Mouse (Mus musculus) neural tube, embryonic 12.5 days (tissue): ENCODE measurements around the gene B230307C23Rik. TPM values are rescaled to one million over a fixed set of nuclear protein-coding genes. Genes with fewer than 3 reads are reported as not detected.
A peak's percentile ranks its signal among the peaks of the same experiment; 100 is the strongest.
"Not testable (repeated sequence)": the region's sequence is repeated elsewhere in the genome, so short reads cannot be mapped to it uniquely, and the experiment has no call there.

Source experiments
- ATAC-seq: fragments of 200-750 bp; cut with Nextera tagmentation; 2 replicates; pipeline ENCODE4 v1.8.0; 2017; ENCODE audit warnings: low read depth, mild to moderate bottlenecking, moderate TSS enrichment, moderate library complexity; ENCODE audit not compliant: low FRiP score
- H3K27ac ChIP-seq: fragments of 300-500 bp; sonication (generic); 2 replicates; pipeline ENCODE4 v1.5.1; 2016
- H3K27me3 ChIP-seq: fragments of 300-500 bp; sonication (generic); replicated peaks from 2 replicates; pipeline ENCODE4 v1.6.1; 2016; ENCODE audit warnings: mild to moderate bottlenecking
- H3K36me3 ChIP-seq: fragments of 300-500 bp; sonication (generic); 2 replicates; pipeline ENCODE4 v1.6.1; 2016; ENCODE audit warnings: mild to moderate bottlenecking
- H3K4me1 ChIP-seq: fragments of 300-500 bp; sonication (generic); 2 replicates; pipeline ENCODE4 v1.6.1; 2016
- H3K4me2 ChIP-seq: fragments of 300-500 bp; sonication (generic); replicated peaks from 2 replicates; pipeline ENCODE4 v1.6.1; 2016; ENCODE audit warnings: mild to moderate bottlenecking
- H3K4me3 ChIP-seq: fragments of 300-500 bp; sonication (generic); 2 replicates; pipeline ENCODE4 v1.5.1; 2016
- H3K9ac ChIP-seq: fragments of 300-500 bp; sonication (generic); 2 replicates; pipeline ENCODE4 v1.6.1; 2016; ENCODE audit warnings: mild to moderate bottlenecking
- H3K9me3 ChIP-seq: fragments of 300-500 bp; sonication (generic); 2 replicates; pipeline ENCODE4 v1.6.1; 2016; ENCODE audit warnings: mild to moderate bottlenecking
- WGBS: fragments of 180-500 bp; shearing (Covaris S2); methylation state at CpG from one replicate; pipeline ENCODE4 v1.1.7; 2016; 5-methylcytosine and 5-hydroxymethylcytosine counted together
- polyA plus RNA-seq: library from polyadenylated mRNA; unstranded; fragments of >200 nt; fragmentation: Nextera tagmentation; extraction: Ambion mirVana; gene quantifications from 2 replicates; pipeline ENCODE4 v1.2.1, GENCODE M21; 2016

B230307C23Rik gene
- polyA plus RNA-seq, 1 experiment from 2014 or later: 19.0 TPM

- ATAC-seq: peak; percentile 99
- Histone ChIP-seq H3K27me3 (no peaks in the 10 kb centered on the region), H3K36me3 (peaks cover 4% of the 10 kb centered on the region; the same call in 1 of the 2 replicates), H3K9me3 (no peaks in the 10 kb centered on the region), H3K27ac (peak within 1 kb of the TSS; percentile 90), H3K9ac (peak within 1 kb of the TSS; percentile 92), H3K4me2 (peak within 1 kb of the TSS; percentile 88), H3K4me3 (peak within 1 kb of the TSS; percentile 92), H3K4me1 (peaks cover 5% of the 10 kb centered on the region)
- 1% methylated on average over 78 of the region's 78 CpGs for WGBS
These were observed 34.8 kb upstream of the B230307C23Rik start, which contains the start of the genes C2cd2 and Zbtb21 for GRCm38 (mm10) chr16:97962151-97962948. TSS of gene C2cd2 (minus strand) at chr16:97962598. TSS of gene Zbtb21 (minus strand) at chr16:97962622.

GRCm38 (mm10) chr16:97963956-97964540 is 33.1 kb upstream of the B230307C23Rik start:
- H3K27ac ChIP-seq: no peak overlapping the region
- 89% methylated on average over 3 of the region's 3 CpGs for WGBS
- ATAC-seq: no peak

GRCm38 (mm10) chr16:97977277-97977676 is 19.8 kb upstream of the B230307C23Rik start:
- 69% methylated on average over 1 of the region's 1 CpGs for WGBS
- Histone ChIP-seq H3K4me3 (no peak overlapping the region), H3K36me3 (no peaks in the 10 kb centered on the region), H3K27ac (no peak overlapping the region), H3K4me2 (no peak overlapping the region), H3K27me3 (no peaks in the 10 kb centered on the region), H3K4me1 (no peaks in the 10 kb centered on the region), H3K9me3 (no peaks in the 10 kb centered on the region), H3K9ac (no peak overlapping the region)
- no peak for ATAC-seq

More at GRCm38 (mm10) chr16:97963956-97964540, 33.1 kb upstream of the B230307C23Rik start:
- Histone ChIP-seq H3K4me2 (no peak overlapping the region), H3K4me3 (no peak overlapping the region), H3K27me3 (no peaks in the 10 kb centered on the region), H3K9me3 (no peaks in the 10 kb centered on the region), H3K4me1 (peaks cover 5% of the 10 kb centered on the region), H3K36me3 (no peaks in the 10 kb centered on the region), H3K9ac (no peak overlapping the region)

GRCm38 (mm10) chr16:97977722-97978121 is 19.4 kb upstream of the B230307C23Rik start:
- WGBS: 79% methylated on average over 3 of the region's 3 CpGs
- no peak for ATAC-seq

GRCm38 (mm10) chr16:97981362-97981761 is 15.8 kb upstream of the B230307C23Rik start:
- no peak overlapping the region for H3K4me3 ChIP-seq
- H3K27ac ChIP-seq: no peak overlapping the region
- no peaks in the 10 kb centered on the region for H3K9me3 ChIP-seq
- H3K27me3 ChIP-seq: no peaks in the 10 kb centered on the region
- WGBS: 79% methylated on average over 1 of the region's 1 CpGs
- ATAC-seq: no peak
- no peak overlapping the region for H3K4me2 ChIP-seq
- H3K9ac ChIP-seq: no peak overlapping the region
- H3K4me1 ChIP-seq: no peaks in the 10 kb centered on the region
- no peaks in the 10 kb centered on the region for H3K36me3 ChIP-seq

More at GRCm38 (mm10) chr16:97977722-97978121, 19.4 kb upstream of the B230307C23Rik start:
- no peak overlapping the region for H3K4me3 ChIP-seq
- no peaks in the 10 kb centered on the region for H3K9me3 ChIP-seq
- H3K27me3 ChIP-seq: no peaks in the 10 kb centered on the region
- H3K9ac ChIP-seq: no peak overlapping the region
- no peak overlapping the region for H3K4me2 ChIP-seq
- no peaks in the 10 kb centered on the region for H3K4me1 ChIP-seq
- H3K27ac ChIP-seq: no peak overlapping the region
- H3K36me3 ChIP-seq: no peaks in the 10 kb centered on the region

GRCm38 (mm10) chr16:97984589-97984988 is 12.5 kb upstream of the B230307C23Rik start:
- Histone ChIP-seq H3K4me2 (no peak overlapping the region), H3K27ac (no peak overlapping the region), H3K27me3 (no peaks in the 10 kb centered on the region), H3K9me3 (no peaks in the 10 kb centered on the region), H3K36me3 (no peaks in the 10 kb centered on the region), H3K4me1 (no peaks in the 10 kb centered on the region), H3K9ac (no peak overlapping the region), H3K4me3 (no peak overlapping the region)
- 0 out of 2 replicates have a peak, but pooled peaks have one; percentile 21 for ATAC-seq
- 21% methylated on average over 5 of the region's 5 CpGs for WGBS

GRCm38 (mm10) chr16:97991517-97991916 is 5.6 kb upstream of the B230307C23Rik start:
- H3K27ac ChIP-seq: no peak overlapping the region
- no peaks in the 10 kb centered on the region for H3K9me3 ChIP-seq
- peaks cover 5% of the 10 kb centered on the region; the same call in 1 of the 2 replicates for H3K4me1 ChIP-seq
- H3K27me3 ChIP-seq: no peaks in the 10 kb centered on the region
- 73% methylated on average over 2 of the region's 2 CpGs for WGBS
- H3K36me3 ChIP-seq: no peaks in the 10 kb centered on the region
- H3K4me3 ChIP-seq: no peak overlapping the region
- ATAC-seq: no peak
- H3K4me2 ChIP-seq: no peak overlapping the region
- no peak overlapping the region for H3K9ac ChIP-seq

GRCm38 (mm10) chr16:97992477-97992876 is 4.6 kb upstream of the B230307C23Rik start:
- H3K9me3 ChIP-seq, H3K9ac ChIP-seq, ATAC-seq, H3K36me3 ChIP-seq, H3K27ac ChIP-seq, H3K27me3 ChIP-seq, H3K4me2 ChIP-seq, H3K4me1 ChIP-seq, H3K4me3 ChIP-seq: not testable (repeated sequence)
- 82% methylated on average over 3 of the region's 3 CpGs for WGBS

GRCm38 (mm10) chr16:97995849-97996615 is 1.1 kb upstream of the B230307C23Rik start:
- no peak overlapping the region for H3K9ac ChIP-seq
- H3K4me1 ChIP-seq: peaks cover 15% of the 10 kb centered on the region
- WGBS: 22% methylated on average over 1 of the region's 1 CpGs
- peaks cover 8% of the 10 kb centered on the region for H3K36me3 ChIP-seq
- H3K27me3 ChIP-seq: no peaks in the 10 kb centered on the region
- no peak overlapping the region for H3K4me3 ChIP-seq
- no peak for ATAC-seq
- no peak overlapping the region for H3K27ac ChIP-seq
- H3K4me2 ChIP-seq: peak overlapping the region; percentile 74
- 0 out of 2 replicates have a peak, but pooled peaks cover 6% of the 10 kb centered on the region for H3K9me3 ChIP-seq

- not testable (repeated sequence) for H3K27ac ChIP-seq
- peak; percentile 75 for ATAC-seq
These were observed 242 bp downstream of the B230307C23Rik start for GRCm38 (mm10) chr16:97997383-97997731.

GRCm38 (mm10) chr16:98022081-98022480 is 25.0 kb downstream of the B230307C23Rik start:
- WGBS: 91% methylated on average over 3 of the region's 3 CpGs
- H3K9ac ChIP-seq: no peak overlapping the region
- H3K4me3 ChIP-seq: no peak overlapping the region
- H3K4me1 ChIP-seq: no peaks in the 10 kb centered on the region
- H3K27me3 ChIP-seq: no peaks in the 10 kb centered on the region
- ATAC-seq: no peak
- H3K9me3 ChIP-seq: peaks cover 26% of the 10 kb centered on the region; the same call in 1 of the 2 replicates
- H3K27ac ChIP-seq: no peak overlapping the region
- H3K4me2 ChIP-seq: no peak overlapping the region
- peaks cover 15% of the 10 kb centered on the region; the same call in 1 of the 2 replicates for H3K36me3 ChIP-seq

More at GRCm38 (mm10) chr16:97997383-97997731, 242 bp downstream of the B230307C23Rik start:
- Histone ChIP-seq H3K4me1 (peaks cover 15% of the 10 kb centered on the region), H3K9ac (peak overlapping the region; percentile 53), H3K4me3 (peak overlapping the region; percentile 59), H3K9me3 (peaks cover 14% of the 10 kb centered on the region), H3K4me2 (peak overlapping the region; percentile 74), H3K36me3 (peaks cover 12% of the 10 kb centered on the region)
- WGBS: 2% methylated on average over 8 of the region's 8 CpGs
- not testable (repeated sequence) for H3K27me3 ChIP-seq
